Mouse (Mus musculus) hindbrain, postnatal 0 days (tissue): ENCODE data around the gene Med22. TPM values are rescaled to one million over a fixed set of nuclear protein-coding genes. Genes with fewer than 3 reads are reported as not detected.
A peak's percentile ranks its signal among the peaks of the same experiment; 100 is the strongest.

Experiments used
- ATAC-seq: fragments of 200-750 bp; cut with Nextera tagmentation; 2 replicates; pipeline ENCODE4 v1.8.0; 2017; ENCODE audit warnings: mild to moderate bottlenecking, moderate TSS enrichment, moderate library complexity
- DNase-seq: peaks from one replicate; pipeline ENCODE4 v3.0.0-alpha.2; 2015; ENCODE audit warnings: low spot score
- H3K27ac ChIP-seq: fragments of 300-500 bp; sonication (generic); 2 replicates; pipeline ENCODE4 v1.5.1; 2014; ENCODE audit warnings: mild to moderate bottlenecking
- H3K27me3 ChIP-seq: fragments of 300-500 bp; sonication (generic); 2 replicates; pipeline ENCODE4 v1.6.1; 2014; ENCODE audit warnings: low read length, mixed read lengths; ENCODE audit not compliant: insufficient read depth
- H3K36me3 ChIP-seq: fragments of 300-500 bp; sonication (generic); 2 replicates; pipeline ENCODE4 v1.6.1; 2014; ENCODE audit warnings: low read length, mixed read lengths; ENCODE audit not compliant: insufficient read depth
- H3K4me1 ChIP-seq: fragments of 300-500 bp; sonication (generic); 2 replicates; pipeline ENCODE4 v1.6.1; 2014; ENCODE audit warnings: antibody characterized with exemption, low read length, mixed read lengths; ENCODE audit not compliant: insufficient read depth
- H3K4me2 ChIP-seq: fragments of 300-500 bp; sonication (generic); 2 replicates; pipeline ENCODE4 v1.6.1; 2014; ENCODE audit warnings: low read depth, mild to moderate bottlenecking, low read length, moderate library complexity, mixed read lengths
- H3K4me3 ChIP-seq: fragments of 300-500 bp; sonication (generic); 2 replicates; pipeline ENCODE4 v1.5.1; 2014; ENCODE audit warnings: low read length
- H3K9ac ChIP-seq: fragments of 300-500 bp; sonication (generic); replicated peaks from 2 replicates; pipeline ENCODE4 v1.6.1; 2014; ENCODE audit warnings: mild to moderate bottlenecking, low read length, moderate library complexity, mixed read lengths
- H3K9me3 ChIP-seq: fragments of 300-500 bp; sonication (generic); 2 replicates; pipeline ENCODE4 v1.6.1; 2016; ENCODE audit warnings: low read length, mixed read lengths
- CTCF ChIP-seq: IDR thresholded peaks from 2 replicates; pipeline ENCODE4 v1.5.1; 2016; ENCODE audit warnings: antibody characterized with exemption, control low read depth, low read depth
- WGBS: fragments of 180-500 bp; shearing (Covaris S2); extraction: QIAGEN DNeasy Blood & Tissue Kit; methylation state at CpG from one replicate; pipeline ENCODE4 v1.1.7; 2014; 5-methylcytosine and 5-hydroxymethylcytosine counted together
- polyA plus RNA-seq: library from polyadenylated mRNA; unstranded; fragments of >200 nt; fragmentation: Nextera tagmentation; extraction: Ambion mirVana; gene quantifications from 2 replicates; pipeline ENCODE4 v1.2.1, GENCODE M21; 2015
- total RNA-seq: library from RNA; depleted of rRNA; stranded (reverse); fragments of >200 nt; gene quantifications from 2 replicates; pipeline ENCODE4 v1.2.3, GENCODE M21; 2014; rRNA removed

Med22 gene
- total RNA-seq: 116 and 122 TPM in 2 replicates
- polyA plus RNA-seq: 125 and 141 TPM in 2 replicates

GRCm38 (mm10) chr2:26910124-26910993 is at the start of gene Med22, which contains the start of gene Rpl7a:
TSS of gene Med22 (minus strand) at chr2:26910677.
TSS of gene Rpl7a (plus strand) at chr2:26910764.
- H3K9ac ChIP-seq: peak within 1 kb of the TSS; percentile 84
- H3K27me3 ChIP-seq: no peaks in the 10 kb centered on the region
- no peak for TF ChIP-seq CTCF
- no peaks in the 10 kb centered on the region for H3K9me3 ChIP-seq
- WGBS: under 1% methylated on average over 71 of the region's 74 CpGs
- peak within 1 kb of the TSS; percentile 85 for H3K4me2 ChIP-seq
- DNase-seq: peak; percentile 100
- peak within 1 kb of the TSS; percentile 86 for H3K4me3 ChIP-seq
- peak within 1 kb of the TSS; percentile 95 for H3K27ac ChIP-seq
- peaks cover 40% of the 10 kb centered on the region for H3K36me3 ChIP-seq
- peaks cover 10% of the 10 kb centered on the region for H3K4me1 ChIP-seq
- peak; percentile 94 for ATAC-seq

- Histone ChIP-seq H3K4me2 (no peak overlapping the region), H3K36me3 (peaks cover 55% of the 10 kb centered on the region), H3K27ac (no peak overlapping the region), H3K27me3 (no peaks in the 10 kb centered on the region), H3K9me3 (no peaks in the 10 kb centered on the region), H3K4me1 (peaks cover 6% of the 10 kb centered on the region; the same call in 1 of the 2 replicates), H3K4me3 (no peak overlapping the region), H3K9ac (no peak overlapping the region)
- 82% methylated on average over 2 of the region's 2 CpGs for WGBS
- no peak for DNase-seq
- no peak for TF ChIP-seq CTCF
- no peak for ATAC-seq
These were observed 47.0 kb upstream of the Med22 start for GRCm38 (mm10) chr2:26957488-26957859.

GRCm38 (mm10) chr2:26956811-26957487 is 46.5 kb upstream of the Med22 start:
- 94% methylated on average over 12 of the region's 12 CpGs for WGBS
- Histone ChIP-seq H3K4me3 (no peak overlapping the region), H3K9me3 (no peaks in the 10 kb centered on the region), H3K4me2 (no peak overlapping the region), H3K36me3 (peaks cover 55% of the 10 kb centered on the region), H3K27me3 (no peaks in the 10 kb centered on the region), H3K4me1 (peaks cover 6% of the 10 kb centered on the region; the same call in 1 of the 2 replicates), H3K9ac (no peak overlapping the region), H3K27ac (no peak overlapping the region)
- ATAC-seq: no peak
- TF ChIP-seq CTCF: no peak
- DNase-seq: no peak

- H3K4me3 ChIP-seq: no peak overlapping the region
- DNase-seq (no peak), ATAC-seq (no peak)
- H3K36me3 ChIP-seq: peaks cover 53% of the 10 kb centered on the region
- no peak overlapping the region for H3K27ac ChIP-seq
- WGBS: 100% methylated on average over 2 of the region's 2 CpGs
- no peaks in the 10 kb centered on the region for H3K4me1 ChIP-seq
- no peak overlapping the region for H3K9ac ChIP-seq
- H3K27me3 ChIP-seq: no peaks in the 10 kb centered on the region
- no peak for TF ChIP-seq CTCF
- no peak overlapping the region for H3K4me2 ChIP-seq
- H3K9me3 ChIP-seq: no peaks in the 10 kb centered on the region
These were observed 44.4 kb upstream of the Med22 start for GRCm38 (mm10) chr2:26954735-26955395.

- Histone ChIP-seq H3K4me1 (no peaks in the 10 kb centered on the region), H3K27ac (no peak overlapping the region), H3K4me2 (no peak overlapping the region), H3K27me3 (no peaks in the 10 kb centered on the region), H3K36me3 (peaks cover 48% of the 10 kb centered on the region), H3K4me3 (no peak overlapping the region), H3K9me3 (no peaks in the 10 kb centered on the region), H3K9ac (no peak overlapping the region)
- 91% methylated on average over 8 of the region's 8 CpGs for WGBS
- no peak for TF ChIP-seq CTCF
- no peak for DNase-seq
- no peak for ATAC-seq
These were observed 42.4 kb upstream of the Med22 start for GRCm38 (mm10) chr2:26952866-26953265.

- H3K9me3 ChIP-seq: no peaks in the 10 kb centered on the region
- DNase-seq (no peak), ATAC-seq (no peak)
- H3K27me3 ChIP-seq: no peaks in the 10 kb centered on the region
- no peak for TF ChIP-seq CTCF
- H3K27ac ChIP-seq: no peak overlapping the region
- no peak overlapping the region for H3K4me2 ChIP-seq
- H3K4me1 ChIP-seq: no peaks in the 10 kb centered on the region
- WGBS: 94% methylated on average over 4 of the region's 4 CpGs
- no peak overlapping the region for H3K4me3 ChIP-seq
- H3K9ac ChIP-seq: no peak overlapping the region
- H3K36me3 ChIP-seq: peaks cover 41% of the 10 kb centered on the region
These were observed 41.7 kb upstream of the Med22 start for GRCm38 (mm10) chr2:26952193-26952592.
